In the genomic region with DNA sequence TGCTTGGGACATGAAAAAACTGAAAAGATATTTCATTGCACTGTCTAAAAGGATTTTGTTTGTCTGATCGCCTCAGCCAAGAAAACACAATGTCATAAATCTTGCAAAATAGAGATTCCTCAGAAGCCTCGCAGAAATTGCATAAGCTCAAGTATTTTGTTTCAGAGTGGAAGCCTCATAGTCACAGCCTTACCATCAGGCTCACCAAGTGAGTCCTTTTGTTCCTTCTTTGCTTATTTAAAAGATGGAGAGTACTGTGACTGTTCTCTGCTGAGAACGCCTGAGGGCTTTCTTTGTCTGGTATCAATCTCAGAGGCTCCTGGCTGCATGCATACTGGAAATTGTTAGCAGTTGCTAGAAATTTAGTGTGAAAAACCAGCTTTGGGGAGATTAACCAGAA, we compare ENCODE assay signal across 13 mouse cellular contexts.
DNase-seq lines count a peak whose midpoint lies in the region; ATAC-seq and TF ChIP-seq lines count a peak whose summit lies in the region.
"Had no signal": no experiment of that assay in that cellular context is flagged by ENCODE, and none has a peak within 500 bp of the region (broad histone marks: within the 10 kb centered on the region; RNA-seq: fewer than 3 reads in every experiment).

No protein-coding gene starts in this region.

- DNase-seq in forebrain, embryonic 11.5 days (ENCODE audit: low spot score) = no peak
- peak; percentile 56 for DNase-seq in lung, embryonic 14.5 days
- no peak for DNase-seq in lung, postnatal 10 days
- DNase-seq in brain, embryonic 14.5 days (ENCODE audit: low read depth) = peak; percentile 62
- DNase-seq in lung, postnatal 36 days = peak; percentile 41
- no peak for DNase-seq in gastrocnemius, adult 8-10 months (ENCODE audit: low spot score in 2 of 2)
- no peak for DNase-seq in MN1 (ENCODE audit: low spot score)
- DNase-seq: cerebellum, adult 2 months; gastrocnemius, adult 2 months; spleen, adult 18-20 months had no signal

- H3K27me3 ChIP-seq in forebrain, embryonic 11.5 days (ENCODE audit: control insufficient read depth, insufficient read depth, low read length) = no peaks in the 10 kb centered on the region
- H3K27me3 ChIP-seq in forebrain, embryonic 16.5 days (replicated peaks; ENCODE audit: control insufficient read depth, insufficient read depth, low read length) = no peaks in the 10 kb centered on the region
- no peaks in the 10 kb centered on the region for H3K27me3 ChIP-seq in lung, embryonic 14.5 days (ENCODE audit: insufficient read depth, low read length)
- H3K27me3 ChIP-seq: intestine, embryonic 15.5 days had no signal

- peaks cover 4% of the 10 kb centered on the region for H3K4me1 ChIP-seq in forebrain, embryonic 11.5 days (replicated peaks; ENCODE audit: control insufficient read depth, insufficient read depth, low read length)
- peaks cover 5% of the 10 kb centered on the region; the same call in 1 of the 2 replicates for H3K4me1 ChIP-seq in forebrain, embryonic 16.5 days (replicated peaks; ENCODE audit: control insufficient read depth, insufficient read depth, low read length)
- H3K4me1 ChIP-seq in lung, embryonic 14.5 days (ENCODE audit: insufficient read depth) = no peaks in the 10 kb centered on the region
- H3K4me1 ChIP-seq: intestine, embryonic 15.5 days had no signal

- no peaks in the 10 kb centered on the region for H3K9me3 ChIP-seq in forebrain, embryonic 11.5 days (ENCODE audit: control insufficient read depth, low read length)
- H3K9me3 ChIP-seq in forebrain, embryonic 16.5 days (ENCODE audit: control insufficient read depth, low read length) = no peaks in the 10 kb centered on the region
- H3K9me3 ChIP-seq in lung, embryonic 14.5 days (ENCODE audit: low read depth, low read length) = no peaks in the 10 kb centered on the region
- H3K9me3 ChIP-seq: intestine, embryonic 15.5 days had no signal

- no peak overlapping the region for H3K4me3 ChIP-seq in forebrain, embryonic 11.5 days (ENCODE audit: low read depth, low read length)
- H3K4me3 ChIP-seq in forebrain, embryonic 16.5 days (replicated peaks; ENCODE audit: low read length) = no peak overlapping the region
- H3K4me3 ChIP-seq in lung, embryonic 14.5 days (ENCODE audit: low read depth, low read length) = no peak overlapping the region
- H3K4me3 ChIP-seq: gastrocnemius, adult 2 months; intestine, embryonic 15.5 days had no signal

- WGBS in forebrain, embryonic 11.5 days = 20% methylated on average over 3 of the region's 3 CpGs
- 28% methylated on average over 3 of the region's 3 CpGs for WGBS in forebrain, embryonic 16.5 days
- 23% methylated on average over 3 of the region's 3 CpGs for WGBS in lung, embryonic 14.5 days

- no peak overlapping the region for H3K27ac ChIP-seq in forebrain, embryonic 11.5 days (ENCODE audit: low read depth, low read length)
- no peak overlapping the region for H3K27ac ChIP-seq in forebrain, embryonic 16.5 days (ENCODE audit: low read length)
- H3K27ac ChIP-seq in lung, embryonic 14.5 days (ENCODE audit: low read depth) = no peak overlapping the region; the same call in none of the 2 replicates
- H3K27ac ChIP-seq: intestine, embryonic 15.5 days had no signal

- H3K36me3 ChIP-seq in forebrain, embryonic 11.5 days (ENCODE audit: control insufficient read depth, insufficient read depth, low read length) = no peaks in the 10 kb centered on the region
- no peaks in the 10 kb centered on the region for H3K36me3 ChIP-seq in forebrain, embryonic 16.5 days (ENCODE audit: control insufficient read depth, insufficient read depth)
- H3K36me3 ChIP-seq in lung, embryonic 14.5 days (ENCODE audit: insufficient read depth) = no peaks in the 10 kb centered on the region
- H3K36me3 ChIP-seq: intestine, embryonic 15.5 days had no signal

- no peak for TF ChIP-seq CTCF in lung, embryonic 14.5 days (IDR thresholded peaks at IDR 0.05; ENCODE audit: low read depth)
- no peak for TF ChIP-seq CTCF in brain, embryonic 14.5 days (IDR thresholded peaks at IDR 0.05; ENCODE audit: borderline replicate concordance, extremely low read depth, insufficient read depth, insufficient read length)

- H3K9ac ChIP-seq in forebrain, embryonic 11.5 days (ENCODE audit: low read length) = no peak overlapping the region
- no peak overlapping the region for H3K9ac ChIP-seq in forebrain, embryonic 16.5 days (replicated peaks; ENCODE audit: low read depth, low read length)
- H3K9ac ChIP-seq in lung, embryonic 14.5 days = no peak overlapping the region
- H3K9ac ChIP-seq: intestine, embryonic 15.5 days had no signal

- ATAC-seq in forebrain, embryonic 11.5 days (replicated peaks; ENCODE audit: low FRiP score) = 0 out of 2 replicates have a peak, but pooled peaks have one; percentile 39
- ATAC-seq in forebrain, embryonic 16.5 days = no peak
- no peak for ATAC-seq in lung, embryonic 14.5 days (ENCODE audit: insufficient read depth)
- ATAC-seq: intestine, embryonic 15.5 days had no signal

- TF ChIP-seq POLR2A in brain, embryonic 14.5 days (IDR thresholded peaks at IDR 0.05; ENCODE audit: borderline replicate concordance, extremely low read depth, insufficient read depth, insufficient read length, poor library complexity, severe bottlenecking) = no peak

- no peak overlapping the region for H3K4me2 ChIP-seq in forebrain, embryonic 11.5 days (ENCODE audit: low read depth, low read length, severe bottlenecking)
- no peak overlapping the region for H3K4me2 ChIP-seq in forebrain, embryonic 16.5 days (ENCODE audit: low read length)
- no peak overlapping the region for H3K4me2 ChIP-seq in lung, embryonic 14.5 days
- H3K4me2 ChIP-seq: intestine, embryonic 15.5 days; liver, embryonic 11.5 days had no signal

Comparison
In these comparisons a context has a peak if more than half of its experiments do, and no peak if none do; other contexts are left out.
1. DNase-seq: peak in lung, embryonic 14.5 days (single experiment), brain, embryonic 14.5 days (single experiment) and lung, postnatal 36 days (single experiment); none in forebrain, embryonic 11.5 days (single experiment), lung, postnatal 10 days (single experiment), gastrocnemius, adult 8-10 months (0 of 2) and MN1 (single experiment).